Mouse (Mus musculus) heart, postnatal 0 days (tissue): ENCODE results near the gene C2cd2l. TPM values are rescaled to one million over a fixed set of nuclear protein-coding genes. Genes with fewer than 3 reads are reported as not detected.

ENCODE experiments used
- ATAC-seq: fragments of 200-750 bp; cut with Nextera tagmentation; 2 replicates; pipeline ENCODE4 v1.8.0; 2017; ENCODE audit warnings: low read depth, moderate number of reproducible peaks, moderate library complexity; ENCODE audit not compliant: insufficient read depth
- DNase-seq: peaks from one replicate; pipeline ENCODE4 v3.0.0-alpha.2; 2016; ENCODE audit warnings: low spot score
- H3K27ac ChIP-seq: fragments of 300-500 bp; sonication (generic); 2 replicates; pipeline ENCODE4 v1.5.1; 2014; ENCODE audit warnings: low read depth, mild to moderate bottlenecking
- H3K27me3 ChIP-seq: fragments of 300-500 bp; sonication (generic); 2 replicates; pipeline ENCODE4 v1.6.1; 2014; ENCODE audit warnings: low read length, mixed read lengths; ENCODE audit not compliant: control insufficient read depth, insufficient read depth
- H3K36me3 ChIP-seq: fragments of 300-500 bp; sonication (generic); replicated peaks from 2 replicates; pipeline ENCODE4 v1.6.1; 2014; ENCODE audit warnings: low read length, mixed read lengths; ENCODE audit not compliant: control insufficient read depth, insufficient read depth
- H3K4me1 ChIP-seq: fragments of 300-500 bp; sonication (generic); 2 replicates; pipeline ENCODE4 v1.6.1; 2014; ENCODE audit warnings: antibody characterized with exemption; ENCODE audit not compliant: control insufficient read depth, insufficient read depth
- H3K4me2 ChIP-seq: fragments of 300-500 bp; sonication (generic); 2 replicates; pipeline ENCODE4 v1.6.1; 2014; ENCODE audit warnings: low read depth, mild to moderate bottlenecking, low read length, moderate library complexity
- H3K4me3 ChIP-seq: fragments of 300-500 bp; sonication (generic); 2 replicates; pipeline ENCODE4 v1.5.1; 2014; ENCODE audit warnings: low read depth, low read length
- H3K9ac ChIP-seq: fragments of 300-500 bp; sonication (generic); replicated peaks from 2 replicates; pipeline ENCODE4 v1.6.1; 2014; ENCODE audit warnings: low read depth, low read length, mixed read lengths
- H3K9me3 ChIP-seq: fragments of 300-500 bp; sonication (generic); replicated peaks from 2 replicates; pipeline ENCODE4 v1.6.1; 2016; ENCODE audit warnings: low read length; ENCODE audit not compliant: control insufficient read depth
- CTCF ChIP-seq: IDR thresholded peaks from 2 replicates; pipeline ENCODE4 v1.5.1; 2016; ENCODE audit warnings: antibody characterized with exemption, control low read depth, low read depth
- EP300 ChIP-seq: IDR thresholded peaks from 2 replicates; pipeline ENCODE4 v1.6.1; 2016; ENCODE audit warnings: antibody characterized with exemption, low read depth
- WGBS: fragments of 180-500 bp; shearing (Covaris S2); extraction: QIAGEN DNeasy Blood & Tissue Kit; methylation state at CpG from one replicate; pipeline ENCODE4 v1.1.7; 2014; 5-methylcytosine and 5-hydroxymethylcytosine counted together
- polyA plus RNA-seq: library from polyadenylated mRNA; unstranded; fragments of >200 nt; fragmentation: Nextera tagmentation; extraction: Ambion mirVana; gene quantifications from 2 replicates; pipeline ENCODE4 v1.2.1, GENCODE M21; 2015
- total RNA-seq: library from RNA; depleted of rRNA; stranded (reverse); fragments of >200 nt; gene quantifications from 2 replicates; pipeline ENCODE4 v1.2.3, GENCODE M21; 2014; ENCODE audit warnings: low replicate concordance

C2cd2l gene
- total and polyA plus RNA-seq, 2 experiments from 2014 or later: 5.0 to 16.8 TPM

DNA sequence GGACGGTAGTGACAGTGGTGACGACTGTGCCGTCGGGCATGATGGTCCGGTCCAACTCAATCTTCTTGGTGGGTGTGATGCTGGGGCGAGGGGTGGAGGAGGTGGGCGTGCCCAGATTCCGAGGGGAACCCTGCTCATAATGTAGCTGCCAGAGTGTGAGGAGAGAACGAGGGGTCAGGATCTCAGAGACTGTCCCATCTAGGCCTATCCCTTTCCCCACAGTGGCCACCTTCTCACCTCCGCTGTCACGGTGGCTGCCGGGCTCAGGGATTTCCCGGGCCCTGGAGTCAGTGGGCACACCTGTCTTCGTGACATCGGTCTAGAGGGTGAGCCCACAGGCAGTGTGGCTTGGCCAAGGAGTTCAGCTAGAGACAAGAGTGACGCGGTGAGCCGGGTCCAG, 5.2 kb downstream of the C2cd2l start:
- TF ChIP-seq CTCF (no peak), EP300 (no peak)
- Histone ChIP-seq H3K36me3 (peaks cover 46% of the 10 kb centered on the region), H3K9me3 (no peaks in the 10 kb centered on the region), H3K27me3 (no peaks in the 10 kb centered on the region), H3K4me2 (no peak overlapping the region), H3K9ac (no peak overlapping the region), H3K27ac (no peak overlapping the region), H3K4me3 (no peak overlapping the region), H3K4me1 (peaks cover 20% of the 10 kb centered on the region)
- no peak for DNase-seq
- WGBS: 94% methylated on average over 18 of the region's 18 CpGs
- ATAC-seq: no peak

DNA sequence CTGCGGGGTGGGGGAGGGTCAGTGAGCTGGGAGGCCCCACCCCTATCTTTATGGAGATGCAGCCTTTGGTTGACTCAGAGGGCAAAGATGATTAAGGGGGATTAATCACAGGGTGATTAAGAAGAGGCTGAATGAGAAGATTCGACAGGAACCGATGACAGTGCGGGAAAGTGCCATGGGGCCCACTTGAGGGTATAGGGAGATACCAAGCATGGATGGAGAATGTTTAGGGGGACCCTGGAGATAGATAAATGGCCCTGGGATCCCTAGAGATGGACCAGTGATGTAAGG, 5.9 kb downstream of the C2cd2l start:
- Histone ChIP-seq H3K4me1 (peaks cover 18% of the 10 kb centered on the region), H3K27me3 (no peaks in the 10 kb centered on the region), H3K36me3 (peaks cover 46% of the 10 kb centered on the region), H3K4me3 (no peak overlapping the region), H3K4me2 (no peak overlapping the region), H3K9me3 (no peaks in the 10 kb centered on the region), H3K9ac (no peak overlapping the region), H3K27ac (no peak overlapping the region)
- ATAC-seq (no peak), DNase-seq (no peak)
- WGBS: 73% methylated on average over 4 of the region's 4 CpGs
- no peak for TF ChIP-seq EP300
- no peak for TF ChIP-seq CTCF

DNA sequence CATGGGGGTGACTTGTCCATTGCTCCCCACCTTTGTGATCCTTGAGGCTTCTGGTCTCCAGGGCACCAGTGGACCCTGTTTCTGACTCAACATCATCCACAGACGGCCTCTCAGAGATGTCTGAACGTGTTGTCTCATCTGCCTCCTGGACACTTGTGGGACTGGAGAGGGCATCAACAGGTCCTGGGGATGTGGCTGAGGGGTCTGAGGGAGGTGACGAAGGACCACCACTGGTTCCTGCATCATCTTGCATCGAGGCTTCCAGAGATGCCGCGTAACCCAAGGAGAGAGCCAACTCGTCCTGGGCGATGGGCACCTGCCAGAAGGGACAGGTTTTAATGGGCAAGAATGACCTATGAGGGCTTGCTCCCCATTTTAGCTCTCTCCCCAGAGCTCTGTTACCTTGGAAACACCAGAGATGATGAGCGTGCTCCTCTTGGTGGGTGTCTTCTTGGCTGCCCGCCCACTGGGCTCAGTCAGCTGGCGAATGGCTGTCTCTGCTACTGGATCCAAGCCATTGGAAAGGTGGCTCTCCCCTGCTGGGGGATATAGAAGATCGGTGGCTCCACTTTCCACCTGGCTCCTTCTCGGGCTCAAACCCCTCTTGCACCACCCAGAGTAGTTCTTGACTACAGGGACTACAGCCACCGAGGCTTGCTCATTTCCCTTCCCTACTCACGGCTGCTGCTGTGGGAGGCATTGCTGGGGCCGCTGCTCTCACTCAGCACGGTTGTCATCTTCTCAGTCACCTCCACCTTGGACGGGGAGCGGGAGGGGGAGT, 6.4 kb downstream of the C2cd2l start:
- Histone ChIP-seq H3K4me3 (no peak overlapping the region), H3K9me3 (no peaks in the 10 kb centered on the region), H3K9ac (no peak overlapping the region), H3K36me3 (peaks cover 46% of the 10 kb centered on the region), H3K27me3 (no peaks in the 10 kb centered on the region), H3K4me2 (no peak overlapping the region), H3K27ac (no peak overlapping the region), H3K4me1 (peaks cover 12% of the 10 kb centered on the region)
- TF ChIP-seq EP300 (no peak), CTCF (no peak)
- no peak for ATAC-seq
- 76% methylated on average over 19 of the region's 19 CpGs for WGBS
- no peak for DNase-seq

DNA sequence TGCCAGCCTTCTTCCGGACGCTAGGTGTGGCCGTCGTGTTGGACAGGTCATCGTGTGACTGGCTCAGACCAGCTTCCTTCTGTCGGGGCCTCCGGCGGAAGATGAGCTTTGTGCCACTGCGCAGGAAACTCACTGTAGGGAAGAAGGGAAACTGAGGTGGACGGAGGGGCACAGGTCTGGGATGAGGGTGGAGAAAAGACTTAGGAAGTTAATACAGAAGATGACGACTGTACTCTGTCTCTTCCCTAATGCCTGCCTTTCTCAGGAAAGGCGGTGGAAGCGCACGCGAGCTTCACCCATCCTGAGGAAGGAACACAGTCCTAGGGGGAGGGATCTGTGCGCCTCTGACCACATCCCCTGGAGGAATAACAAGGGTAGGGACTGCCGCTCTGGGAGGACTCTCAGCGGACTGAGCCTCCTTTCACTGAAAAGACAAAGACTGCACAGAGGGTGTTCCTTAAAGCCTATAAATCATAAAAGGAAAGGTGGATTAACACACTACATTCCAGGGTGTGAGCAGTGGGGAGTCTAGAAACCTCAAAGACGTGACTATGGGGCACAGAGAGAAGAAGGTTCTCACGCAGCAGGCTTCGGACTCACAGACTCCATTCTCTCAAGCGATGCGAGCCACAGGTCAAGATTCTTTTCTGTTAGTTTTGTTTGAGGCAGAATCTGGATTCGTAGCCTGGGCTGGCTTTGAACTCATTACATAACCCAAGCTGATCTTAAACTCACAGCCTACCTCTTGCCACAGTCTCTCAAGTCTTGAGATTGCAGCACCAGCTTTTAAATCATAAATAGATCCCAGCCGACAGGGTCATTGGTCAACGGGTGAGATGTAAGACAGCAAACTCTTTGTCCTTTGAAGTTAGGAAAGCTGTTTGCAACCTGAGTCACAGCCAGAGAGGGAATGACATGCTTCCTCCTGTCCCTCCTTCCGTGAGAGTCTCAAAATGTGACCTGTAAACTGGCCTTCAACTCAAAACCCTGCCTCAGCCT, 8.7 kb downstream of the C2cd2l start:
- 0 out of 2 replicates have a peak, but pooled peaks cover 4% of the 10 kb centered on the region for H3K4me1 ChIP-seq
- H3K9ac ChIP-seq: peak overlapping the region; percentile 17; the same call in 1 of the 2 replicates
- no peaks in the 10 kb centered on the region for H3K9me3 ChIP-seq
- WGBS: 35% methylated on average over 27 of the region's 27 CpGs
- H3K27me3 ChIP-seq: no peaks in the 10 kb centered on the region
- DNase-seq (peak; percentile 45), ATAC-seq (peak; percentile 75)
- peak overlapping the region; percentile 27 for H3K4me2 ChIP-seq
- H3K27ac ChIP-seq: peak overlapping the region; percentile 83
- peaks cover 41% of the 10 kb centered on the region for H3K36me3 ChIP-seq
- TF ChIP-seq CTCF (no peak), EP300 (0 out of 2 replicates have a peak, but pooled peaks have one; percentile 21)
- H3K4me3 ChIP-seq: no peak overlapping the region

DNA sequence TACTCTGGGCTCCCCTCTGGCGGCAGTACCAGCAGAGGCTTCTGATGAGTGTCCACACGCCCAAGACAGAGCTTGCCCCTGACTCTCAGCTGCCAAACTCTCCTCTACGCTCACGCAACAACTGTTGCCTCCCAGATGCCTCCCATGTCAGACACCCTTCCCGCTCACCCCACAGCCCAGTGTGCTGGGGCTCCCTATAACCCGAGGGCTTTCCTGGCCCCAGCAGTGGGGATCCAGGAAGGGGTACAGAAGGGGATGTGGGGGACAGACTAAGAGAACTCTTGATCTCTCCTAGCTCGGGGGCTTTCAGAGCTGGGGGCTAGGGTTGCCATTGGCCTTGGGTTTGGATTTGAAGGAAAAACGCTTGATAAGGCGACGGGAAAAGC, 9.3 kb downstream of the C2cd2l start:
- Histone ChIP-seq H3K4me3 (no peak overlapping the region), H3K27ac (peak overlapping the region; percentile 83), H3K36me3 (peaks cover 34% of the 10 kb centered on the region), H3K9me3 (no peaks in the 10 kb centered on the region), H3K27me3 (no peaks in the 10 kb centered on the region), H3K4me1 (0 out of 2 replicates have a peak, but pooled peaks cover 4% of the 10 kb centered on the region), H3K4me2 (peak overlapping the region; percentile 27; the same call in 1 of the 2 replicates), H3K9ac (0 out of 2 replicates have a peak overlapping the region, but pooled peaks have one; percentile 17)
- TF ChIP-seq CTCF (no peak), EP300 (no peak)
- 38% methylated on average over 10 of the region's 10 CpGs for WGBS
- DNase-seq (no peak), ATAC-seq (no peak)
